Mouse (Mus musculus) fat pad, adult 2 months (tissue): ENCODE data around the gene Trak1.

Source experiments
- DNase-seq: peaks from one replicate; pipeline ENCODE4 v3.0.0-alpha.2; 2011; ENCODE audit warnings: low read depth, low spot score; ENCODE audit errors: extremely low read depth

The Trak1 gene

GRCm38 (mm10) chr9:121460527-121460926 is 163.2 kb downstream of the Trak1 start:
- DNase-seq = no peak

GRCm38 (mm10) chr9:121467460-121467859 is 170.2 kb downstream of the Trak1 start:
- no peak for DNase-seq

GRCm38 (mm10) chr9:121469711-121470110 is 172.4 kb downstream of the Trak1 start:
- no peak for DNase-seq

GRCm38 (mm10) chr9:121474771-121475170 is 177.5 kb downstream of the Trak1 start:
- no peak for DNase-seq

- DNase-seq = no peak
Measured at GRCm38 (mm10) chr9:121475488-121476452, 178.5 kb downstream of the Trak1 start.

- no peak for DNase-seq
Measured at GRCm38 (mm10) chr9:121477305-121477911, 180.1 kb downstream of the Trak1 start.

GRCm38 (mm10) chr9:121479453-121479852 is 182.2 kb downstream of the Trak1 start:
- DNase-seq = no peak

- DNase-seq = no peak
Measured at GRCm38 (mm10) chr9:121487216-121487615, 189.9 kb downstream of the Trak1 start.

GRCm38 (mm10) chr9:121491592-121492240 is 194.4 kb downstream of the Trak1 start:
- DNase-seq = no peak

- no peak for DNase-seq
Measured at GRCm38 (mm10) chr9:121494006-121494767, 196.9 kb downstream of the Trak1 start.

- peak; percentile 58 for DNase-seq
Measured at GRCm38 (mm10) chr9:121495529-121495928, 198.2 kb downstream of the Trak1 start, which contains the start of gene Cck. Gene Cck (minus strand): TSS chr9:121495694.

GRCm38 (mm10) chr9:121496102-121496501 is 198.8 kb downstream of the Trak1 start:
- DNase-seq = no peak

GRCm38 (mm10) chr9:121505346-121505745 is 208.0 kb downstream of the Trak1 start:
- DNase-seq = no peak

- no peak for DNase-seq
Measured at GRCm38 (mm10) chr9:121506478-121507180, 209.3 kb downstream of the Trak1 start.

- DNase-seq = no peak
Measured at GRCm38 (mm10) chr9:121511911-121512310, 214.6 kb downstream of the Trak1 start.

- no peak for DNase-seq
Measured at GRCm38 (mm10) chr9:121514462-121514861, 217.2 kb downstream of the Trak1 start.

- DNase-seq = no peak
Measured at GRCm38 (mm10) chr9:121520047-121520446, 222.7 kb downstream of the Trak1 start.
